Mouse (Mus musculus): ENCODE results near the gene Sez6. TPM values are rescaled to one million over a fixed set of nuclear protein-coding genes. Genes with fewer than 3 reads are reported as not detected.

Gene Sez6
- polyA plus RNA-seq, 1 experiment, result 1.1 TPM

- WGBS, result 88% methylated on average over 6 of the region's 6 CpGs
- DNase-seq, result no peak
- no peaks in the 10 kb centered on the region for H3K4me1 ChIP-seq (replicated peaks; ENCODE audit: control insufficient read depth, insufficient read depth, low read length)
- H3K27me3 ChIP-seq (ENCODE audit: control insufficient read depth, insufficient read depth, low read length), result no peaks in the 10 kb centered on the region; the same call in 1 of the 2 replicates
- H3K36me3 ChIP-seq (ENCODE audit: control insufficient read depth, insufficient read depth, low read length), result no peaks in the 10 kb centered on the region
- H3K4me3 ChIP-seq (ENCODE audit: control insufficient read depth, insufficient read depth, low read length), result no peak overlapping the region
- H3K27ac ChIP-seq (ENCODE audit: control insufficient read depth, insufficient read depth, low read length), result no peak overlapping the region
- TF ChIP-seq POLR2A (IDR thresholded peaks at IDR 0.05; ENCODE audit: control insufficient read depth, extremely low read depth, insufficient read depth, low read length, poor library complexity) (no peak), CTCF (IDR thresholded peaks at IDR 0.05; ENCODE audit: borderline replicate concordance, control insufficient read depth, extremely low read depth, insufficient read depth, low read length, poor library complexity) (no peak)
Measured at GRCm38 (mm10) chr11:77970718-77971117, 40.1 kb downstream of the Sez6 start.

GRCm38 (mm10) chr11:77973520-77973919 is 42.9 kb downstream of the Sez6 start:
- no peak for DNase-seq
- H3K27ac ChIP-seq (ENCODE audit: control insufficient read depth, insufficient read depth, low read length), result no peak overlapping the region
- WGBS, result 89% methylated on average over 7 of the region's 7 CpGs
- TF ChIP-seq CTCF (IDR thresholded peaks at IDR 0.05; ENCODE audit: borderline replicate concordance, control insufficient read depth, extremely low read depth, insufficient read depth, low read length, poor library complexity), result no peak
- no peak for TF ChIP-seq POLR2A (IDR thresholded peaks at IDR 0.05; ENCODE audit: control insufficient read depth, extremely low read depth, insufficient read depth, low read length, poor library complexity)
- no peaks in the 10 kb centered on the region; the same call in 1 of the 2 replicates for H3K27me3 ChIP-seq (ENCODE audit: control insufficient read depth, insufficient read depth, low read length)
- H3K36me3 ChIP-seq (ENCODE audit: control insufficient read depth, insufficient read depth, low read length), result no peaks in the 10 kb centered on the region
- no peak overlapping the region for H3K4me3 ChIP-seq (ENCODE audit: control insufficient read depth, insufficient read depth, low read length)
- no peaks in the 10 kb centered on the region for H3K4me1 ChIP-seq (replicated peaks; ENCODE audit: control insufficient read depth, insufficient read depth, low read length)

GRCm38 (mm10) chr11:77974325-77974724 is 43.7 kb downstream of the Sez6 start:
- no peak overlapping the region for H3K4me3 ChIP-seq (ENCODE audit: control insufficient read depth, insufficient read depth, low read length)
- no peak for DNase-seq

GRCm38 (mm10) chr11:77975873-77976272 is 45.3 kb downstream of the Sez6 start:
- DNase-seq, result no peak

More at GRCm38 (mm10) chr11:77974325-77974724, 43.7 kb downstream of the Sez6 start:
- 45% methylated on average over 15 of the region's 15 CpGs for WGBS
- no peaks in the 10 kb centered on the region; the same call in 1 of the 2 replicates for H3K27me3 ChIP-seq (ENCODE audit: control insufficient read depth, insufficient read depth, low read length)
- no peaks in the 10 kb centered on the region for H3K36me3 ChIP-seq (ENCODE audit: control insufficient read depth, insufficient read depth, low read length)
- no peak overlapping the region for H3K27ac ChIP-seq (ENCODE audit: control insufficient read depth, insufficient read depth, low read length)
- no peaks in the 10 kb centered on the region for H3K4me1 ChIP-seq (replicated peaks; ENCODE audit: control insufficient read depth, insufficient read depth, low read length)
- no peak for TF ChIP-seq POLR2A (IDR thresholded peaks at IDR 0.05; ENCODE audit: control insufficient read depth, extremely low read depth, insufficient read depth, low read length, poor library complexity)
- TF ChIP-seq CTCF (IDR thresholded peaks at IDR 0.05; ENCODE audit: borderline replicate concordance, control insufficient read depth, extremely low read depth, insufficient read depth, low read length, poor library complexity), result no peak

GRCm38 (mm10) chr11:77978161-77978560 is 47.6 kb downstream of the Sez6 start:
- Histone ChIP-seq H3K4me1 (replicated peaks; ENCODE audit: control insufficient read depth, insufficient read depth, low read length) (peaks cover 5% of the 10 kb centered on the region), H3K27me3 (ENCODE audit: control insufficient read depth, insufficient read depth, low read length) (no peaks in the 10 kb centered on the region; the same call in 1 of the 2 replicates), H3K36me3 (ENCODE audit: control insufficient read depth, insufficient read depth, low read length) (no peaks in the 10 kb centered on the region), H3K27ac (ENCODE audit: control insufficient read depth, insufficient read depth, low read length) (no peak overlapping the region), H3K4me3 (ENCODE audit: control insufficient read depth, insufficient read depth, low read length) (no peak overlapping the region)
- DNase-seq, result no peak
- TF ChIP-seq CTCF (IDR thresholded peaks at IDR 0.05; ENCODE audit: borderline replicate concordance, control insufficient read depth, extremely low read depth, insufficient read depth, low read length, poor library complexity) (no peak), POLR2A (IDR thresholded peaks at IDR 0.05; ENCODE audit: control insufficient read depth, extremely low read depth, insufficient read depth, low read length, poor library complexity) (no peak)
- 94% methylated on average over 6 of the region's 6 CpGs for WGBS

More at GRCm38 (mm10) chr11:77975873-77976272, 45.3 kb downstream of the Sez6 start:
- WGBS, result 60% methylated on average over 4 of the region's 4 CpGs
- Histone ChIP-seq H3K36me3 (ENCODE audit: control insufficient read depth, insufficient read depth, low read length) (no peaks in the 10 kb centered on the region), H3K27me3 (ENCODE audit: control insufficient read depth, insufficient read depth, low read length) (no peaks in the 10 kb centered on the region; the same call in 1 of the 2 replicates), H3K27ac (ENCODE audit: control insufficient read depth, insufficient read depth, low read length) (no peak overlapping the region), H3K4me1 (replicated peaks; ENCODE audit: control insufficient read depth, insufficient read depth, low read length) (peaks cover 5% of the 10 kb centered on the region), H3K4me3 (ENCODE audit: control insufficient read depth, insufficient read depth, low read length) (no peak overlapping the region)
- no peak for TF ChIP-seq CTCF (IDR thresholded peaks at IDR 0.05; ENCODE audit: borderline replicate concordance, control insufficient read depth, extremely low read depth, insufficient read depth, low read length, poor library complexity)
- TF ChIP-seq POLR2A (IDR thresholded peaks at IDR 0.05; ENCODE audit: control insufficient read depth, extremely low read depth, insufficient read depth, low read length, poor library complexity), result no peak

- Histone ChIP-seq H3K4me1 (replicated peaks; ENCODE audit: control insufficient read depth, insufficient read depth, low read length) (peaks cover 5% of the 10 kb centered on the region), H3K27ac (ENCODE audit: control insufficient read depth, insufficient read depth, low read length) (no peak overlapping the region), H3K4me3 (ENCODE audit: control insufficient read depth, insufficient read depth, low read length) (no peak overlapping the region), H3K36me3 (ENCODE audit: control insufficient read depth, insufficient read depth, low read length) (no peaks in the 10 kb centered on the region), H3K27me3 (ENCODE audit: control insufficient read depth, insufficient read depth, low read length) (no peaks in the 10 kb centered on the region; the same call in 1 of the 2 replicates)
- 90% methylated on average over 8 of the region's 8 CpGs for WGBS
- no peak for TF ChIP-seq POLR2A (IDR thresholded peaks at IDR 0.05; ENCODE audit: control insufficient read depth, extremely low read depth, insufficient read depth, low read length, poor library complexity)
- TF ChIP-seq CTCF (IDR thresholded peaks at IDR 0.05; ENCODE audit: borderline replicate concordance, control insufficient read depth, extremely low read depth, insufficient read depth, low read length, poor library complexity), result no peak
- no peak for DNase-seq
Measured at GRCm38 (mm10) chr11:77979221-77979809, 48.7 kb downstream of the Sez6 start.

Measured in thymus, adult 2 months (tissue).